Mouse (Mus musculus) heart, postnatal 4 days (tissue): ENCODE measurements around the gene Atp6v1g1. TPM values are rescaled to one million over a fixed set of nuclear protein-coding genes. Genes with fewer than 3 reads are reported as not detected.

Experiments
- DNase-seq: peaks from one replicate; pipeline ENCODE4 v3.0.0; 2021
- total RNA-seq, 2 experiments: library from RNA; stranded (reverse); gene quantifications; 2 replicates each; pipeline ENCODE4 v1.2.3; 2021

The Atp6v1g1 gene
- total RNA-seq, 2 experiments from 2014 or later = 158 to 159 TPM

DNA sequence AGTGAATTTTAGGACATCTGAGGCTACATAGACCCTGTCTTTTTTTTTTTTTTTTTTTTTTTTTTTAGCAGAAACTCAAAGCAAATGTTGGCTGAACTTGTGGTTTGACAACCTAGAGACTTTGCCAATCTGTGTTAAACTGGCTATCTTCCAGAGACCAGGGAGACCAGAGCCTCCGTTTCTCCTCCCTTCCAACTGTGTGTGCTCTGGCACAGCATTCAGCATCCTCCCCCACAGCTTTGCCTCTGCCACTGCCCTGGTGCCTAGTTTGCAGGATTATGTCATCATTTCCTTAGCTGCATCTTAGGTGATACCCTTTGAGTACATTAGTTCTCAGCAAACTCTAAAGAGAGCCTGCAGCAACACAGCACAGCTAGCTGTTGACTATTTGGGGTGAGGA is 3.2 kb downstream of the Atp6v1g1 start:
- DNase-seq = no peak

DNA sequence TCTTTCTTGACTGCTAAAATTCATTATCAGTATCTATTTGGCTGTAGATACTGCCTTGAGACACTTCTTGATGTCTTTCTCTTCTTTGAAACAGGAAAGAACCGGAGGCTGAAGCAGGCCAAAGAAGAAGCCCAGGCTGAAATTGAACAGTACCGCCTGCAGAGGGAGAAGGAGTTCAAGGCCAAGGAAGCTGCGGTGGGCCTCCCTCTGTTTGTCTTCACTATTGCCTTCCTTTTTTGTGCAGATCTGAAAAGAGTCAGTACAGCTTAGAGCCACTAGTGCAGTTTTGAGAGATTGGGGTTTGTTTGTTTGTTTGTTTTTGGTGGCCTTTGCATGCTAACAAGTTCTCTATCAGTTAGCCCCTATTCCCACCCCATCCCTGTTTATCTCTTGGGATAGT is 3.9 kb downstream of the Atp6v1g1 start:
- no peak for DNase-seq

DNA sequence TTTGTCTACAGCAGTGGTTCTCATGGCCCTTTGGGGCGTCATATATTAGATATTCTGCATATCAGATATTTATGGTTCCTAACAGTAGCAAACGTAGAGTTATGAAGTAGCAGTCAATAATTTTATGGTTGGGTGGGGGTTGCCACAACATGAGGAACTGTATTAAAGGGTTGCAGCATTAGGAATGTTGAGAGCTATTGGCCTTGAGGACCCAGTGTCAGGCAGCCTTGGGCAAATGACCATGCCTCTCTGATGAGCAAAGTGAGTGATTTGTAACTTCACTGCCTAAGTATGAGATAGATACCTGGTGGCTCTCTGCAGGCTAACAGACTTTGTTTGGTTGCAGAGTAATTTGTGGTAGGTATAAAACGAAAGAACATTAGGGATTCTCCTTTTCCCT is 6.3 kb downstream of the Atp6v1g1 start:
- DNase-seq = no peak

DNA sequence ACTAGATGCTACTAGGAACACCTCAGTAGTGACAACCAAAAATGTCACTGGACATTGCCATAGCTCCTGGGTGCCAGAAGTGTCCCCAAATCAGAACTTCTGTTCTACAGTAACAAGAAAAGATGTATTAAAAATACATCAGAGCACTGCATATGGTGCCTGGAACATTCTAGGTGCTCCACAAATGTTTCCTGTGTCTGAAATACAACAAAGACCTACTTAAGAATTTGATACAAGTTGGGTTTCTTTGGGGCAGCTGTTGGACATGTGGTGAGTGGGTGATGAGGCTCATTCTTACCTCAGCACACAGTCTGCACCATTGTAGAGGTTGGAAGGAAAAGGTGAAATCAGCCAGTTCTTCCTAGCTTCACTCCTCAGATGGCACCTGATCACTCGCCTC is 8.3 kb downstream of the Atp6v1g1 start:
- DNase-seq = no peak

DNA sequence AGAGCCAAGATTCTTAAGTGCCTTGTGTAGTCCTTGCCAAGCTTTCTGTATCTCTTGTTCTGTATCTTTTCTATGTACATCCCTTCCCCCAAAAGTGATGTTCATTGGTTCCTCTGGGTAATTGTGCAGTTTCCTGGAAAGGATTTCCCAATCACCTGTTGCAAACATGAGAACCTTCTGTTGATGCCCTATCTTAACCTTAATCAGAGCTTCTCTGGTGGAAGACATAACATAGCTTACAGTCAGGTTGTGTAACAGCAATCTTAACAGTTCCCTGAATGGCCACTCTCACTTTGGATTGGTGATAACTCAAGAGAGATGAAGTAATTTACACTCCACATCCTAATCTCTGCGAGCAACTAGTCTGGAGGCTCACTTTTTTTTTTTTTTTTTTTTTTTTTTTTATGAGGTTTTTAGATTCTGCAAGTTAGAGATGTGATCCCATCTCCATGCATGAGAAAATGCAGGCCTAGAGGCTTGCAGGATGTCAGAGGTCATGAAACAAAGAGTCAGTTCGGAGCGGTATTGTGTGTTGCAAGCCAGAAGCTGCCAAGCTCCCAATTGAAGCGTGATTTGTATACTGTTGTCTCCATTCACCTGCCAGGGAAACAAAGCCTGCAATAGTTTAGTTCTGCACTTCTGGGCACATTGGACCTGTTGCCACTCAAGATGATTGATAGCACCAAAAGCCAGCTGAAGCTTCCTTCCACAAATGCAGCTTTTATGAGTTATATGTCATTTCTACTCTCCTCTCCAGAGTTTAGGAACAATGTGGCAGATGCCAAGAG is 9.4 kb downstream of the Atp6v1g1 start:
- no peak for DNase-seq

DNA sequence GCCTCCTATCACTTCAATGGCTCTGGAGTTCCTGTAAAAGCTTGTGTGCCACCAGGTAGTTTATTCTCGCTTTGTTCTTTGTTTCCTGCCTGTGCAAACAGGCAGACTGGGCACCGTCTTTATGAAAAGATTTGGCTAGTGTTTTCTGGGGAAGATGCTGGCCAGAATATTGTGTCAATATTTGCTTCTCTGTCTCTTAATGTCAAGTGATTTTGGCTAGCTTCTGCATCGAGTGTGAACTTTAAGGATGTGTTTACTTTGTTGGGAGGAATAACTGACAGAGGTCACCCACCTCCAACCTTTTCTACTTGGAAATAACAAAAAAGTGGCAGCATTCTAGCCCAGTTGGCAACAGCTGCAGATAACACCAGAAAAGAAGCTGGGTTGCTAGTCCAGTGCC is 10.0 kb downstream of the Atp6v1g1 start:
- no peak for DNase-seq

DNA sequence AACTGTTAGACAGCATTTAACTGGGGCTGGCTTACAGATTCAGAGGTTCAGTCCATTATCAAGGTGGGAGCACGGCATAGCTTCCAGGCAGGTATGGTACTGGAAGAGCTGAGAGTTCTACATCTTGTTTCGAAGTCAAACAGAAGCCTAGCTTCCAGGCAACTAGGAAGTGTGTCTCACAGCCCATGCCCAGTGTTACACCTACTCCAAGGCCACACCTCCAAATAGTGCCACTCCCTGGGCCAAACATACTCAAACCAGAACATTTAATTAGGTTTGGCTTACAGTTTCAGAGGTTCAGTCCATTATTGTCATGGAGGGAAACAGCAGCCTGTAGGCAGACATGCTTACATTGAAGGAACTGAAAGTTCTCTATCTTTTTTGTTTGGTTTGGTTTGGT is 10.5 kb downstream of the Atp6v1g1 start:
- DNase-seq = no peak

DNA sequence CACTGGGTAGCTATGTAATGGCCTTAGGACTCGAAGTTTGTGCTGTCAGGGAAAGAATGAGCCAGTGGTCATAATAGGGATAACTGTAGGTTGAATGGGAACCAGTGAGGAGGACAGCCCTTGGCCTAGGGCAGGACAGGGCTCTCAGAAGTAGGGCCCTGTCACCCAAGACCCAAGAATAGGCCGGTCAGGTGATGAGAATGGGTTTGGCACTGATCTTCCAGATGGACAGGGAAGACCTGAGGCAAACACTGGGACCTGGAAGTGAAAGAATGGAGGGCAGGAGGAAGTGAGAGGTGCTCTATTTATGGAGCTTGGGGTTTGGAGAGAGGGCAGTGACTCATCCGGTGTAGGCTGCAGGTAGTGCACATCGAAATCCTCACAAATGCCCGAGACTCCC is 12.1 kb downstream of the Atp6v1g1 start:
- no peak for DNase-seq

DNA sequence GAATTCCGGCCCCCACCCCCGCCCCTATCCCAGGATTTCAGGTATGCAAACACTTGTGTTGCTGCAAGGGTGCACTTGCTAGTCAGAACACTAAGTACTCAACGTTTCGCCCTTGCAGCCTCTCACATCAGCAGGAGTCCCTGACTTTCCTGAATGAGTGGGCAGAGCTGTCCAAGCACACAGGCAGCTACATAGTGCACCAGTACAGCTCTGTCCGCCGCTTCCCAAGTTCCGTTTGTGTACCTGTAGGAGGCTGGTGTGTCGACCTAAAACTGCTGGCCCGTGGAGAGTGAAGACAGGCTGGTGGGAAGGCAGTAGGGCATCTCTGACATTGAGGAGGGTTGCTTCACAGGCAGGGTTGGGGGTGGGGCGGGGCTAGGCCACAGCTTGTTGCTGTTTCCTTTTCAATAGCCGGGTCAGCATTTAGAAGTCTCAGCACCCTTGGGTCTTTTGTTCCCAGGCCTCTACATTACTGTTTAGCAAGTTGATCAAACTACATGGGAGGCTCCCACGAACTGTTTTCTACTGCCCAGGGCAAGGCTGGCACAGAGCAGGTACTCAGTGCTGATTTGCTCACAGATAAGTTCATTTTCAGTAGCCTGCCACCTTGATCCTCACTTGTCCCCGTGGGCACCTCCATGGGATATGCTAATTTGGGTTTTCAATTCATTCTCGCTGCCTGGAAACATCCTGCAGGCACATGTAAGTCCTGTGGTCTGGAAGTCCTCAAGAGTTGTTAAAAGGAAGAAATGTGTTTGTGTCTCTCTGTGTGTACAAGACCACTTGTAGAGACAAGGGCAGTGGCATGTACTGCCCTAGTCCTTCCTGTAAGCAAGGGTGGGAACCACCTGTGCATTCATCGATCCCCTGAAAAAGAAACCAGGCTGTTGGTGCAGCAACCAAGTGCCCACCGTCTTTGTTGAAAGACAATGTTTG is 12.8 kb downstream of the Atp6v1g1 start:
- DNase-seq = no peak

DNA sequence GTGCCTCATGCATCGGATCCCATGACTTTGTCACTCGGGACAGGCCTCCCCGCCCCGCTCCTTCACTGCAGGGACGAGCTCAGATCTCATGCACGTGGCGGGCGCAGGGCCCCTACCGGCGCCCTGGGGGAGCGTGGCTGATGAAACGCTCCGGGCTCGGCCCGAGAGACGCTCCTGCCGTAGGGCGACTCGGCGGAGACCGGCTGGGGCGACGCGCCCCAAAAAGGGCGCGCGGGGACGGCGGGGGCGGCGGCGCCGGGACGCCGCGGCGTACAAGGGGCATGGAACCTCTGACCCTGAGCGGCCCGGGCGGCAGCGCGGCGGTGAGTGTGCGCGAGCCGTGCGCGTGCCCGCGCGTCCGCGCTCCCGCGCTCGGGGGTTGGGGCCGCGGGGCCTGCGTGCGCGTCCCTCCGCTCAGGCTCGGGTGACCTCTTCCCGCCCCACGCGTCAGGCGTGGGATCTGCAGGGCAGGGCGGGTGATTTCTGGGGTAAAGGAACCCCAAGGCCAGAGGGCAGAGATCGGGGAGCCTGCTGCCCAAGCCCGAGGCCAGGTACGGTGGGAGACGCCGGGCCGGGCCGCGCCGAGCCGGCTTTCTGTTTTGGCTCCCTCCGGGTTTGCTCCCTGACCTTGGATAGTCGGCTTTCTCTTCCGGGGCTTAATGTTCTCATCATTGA is 14.0 kb downstream of the Atp6v1g1 start, which contains the start of gene Tmem268:
Tmem268 (plus strand) TSS at position 375 of the 675 bp plus-strand sequence.
- DNase-seq = peak; percentile 80

DNA sequence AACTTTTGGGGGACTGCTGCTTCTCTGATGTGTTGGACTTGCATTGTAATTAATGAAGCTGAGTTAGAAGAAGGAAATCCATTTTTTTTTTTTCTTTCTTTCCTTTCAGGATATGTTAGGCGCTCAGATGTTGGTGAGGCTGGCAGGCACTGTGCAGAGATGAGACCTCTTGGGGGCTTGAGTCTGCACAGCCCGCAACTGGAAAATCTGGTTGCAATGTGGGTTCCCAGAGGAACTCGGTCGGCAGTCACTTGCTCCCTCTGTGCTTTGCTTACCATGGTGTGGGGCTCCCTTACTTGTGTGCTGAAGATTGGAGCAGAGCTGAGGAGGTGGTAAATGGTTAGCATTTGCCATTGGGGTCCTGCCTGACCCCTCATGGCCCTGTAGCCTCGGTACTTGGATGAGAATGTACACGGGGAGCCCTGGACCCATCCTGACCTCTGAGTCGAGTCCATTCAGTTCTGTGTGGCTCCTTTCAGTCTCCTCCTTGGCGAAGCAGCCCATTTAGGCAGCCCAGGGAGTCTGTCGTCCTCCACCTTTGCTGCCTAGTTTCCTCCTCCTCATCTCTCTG is 14.6 kb downstream of the Atp6v1g1 start:
- DNase-seq = no peak

DNA sequence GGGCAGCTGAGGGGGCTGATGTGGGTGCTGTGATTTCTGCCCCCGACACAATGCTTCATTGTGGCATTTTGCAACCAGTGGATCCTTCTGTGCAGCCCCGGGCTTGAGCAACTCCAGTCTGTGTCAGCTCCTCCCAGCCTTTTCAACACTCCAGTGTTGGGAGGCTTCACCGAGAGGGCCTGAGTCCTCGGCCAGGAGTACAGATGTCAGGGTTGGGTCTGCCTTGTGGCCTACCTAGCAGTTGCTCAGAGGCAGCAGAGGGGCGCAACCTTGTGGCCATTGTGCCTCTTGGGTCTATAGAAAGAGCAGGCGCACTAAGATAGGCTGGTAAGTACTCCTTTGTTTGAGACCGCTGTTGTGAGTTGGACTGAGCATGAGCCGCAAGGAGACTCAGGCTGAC is 15.5 kb downstream of the Atp6v1g1 start:
- DNase-seq = peak; percentile 42

DNA sequence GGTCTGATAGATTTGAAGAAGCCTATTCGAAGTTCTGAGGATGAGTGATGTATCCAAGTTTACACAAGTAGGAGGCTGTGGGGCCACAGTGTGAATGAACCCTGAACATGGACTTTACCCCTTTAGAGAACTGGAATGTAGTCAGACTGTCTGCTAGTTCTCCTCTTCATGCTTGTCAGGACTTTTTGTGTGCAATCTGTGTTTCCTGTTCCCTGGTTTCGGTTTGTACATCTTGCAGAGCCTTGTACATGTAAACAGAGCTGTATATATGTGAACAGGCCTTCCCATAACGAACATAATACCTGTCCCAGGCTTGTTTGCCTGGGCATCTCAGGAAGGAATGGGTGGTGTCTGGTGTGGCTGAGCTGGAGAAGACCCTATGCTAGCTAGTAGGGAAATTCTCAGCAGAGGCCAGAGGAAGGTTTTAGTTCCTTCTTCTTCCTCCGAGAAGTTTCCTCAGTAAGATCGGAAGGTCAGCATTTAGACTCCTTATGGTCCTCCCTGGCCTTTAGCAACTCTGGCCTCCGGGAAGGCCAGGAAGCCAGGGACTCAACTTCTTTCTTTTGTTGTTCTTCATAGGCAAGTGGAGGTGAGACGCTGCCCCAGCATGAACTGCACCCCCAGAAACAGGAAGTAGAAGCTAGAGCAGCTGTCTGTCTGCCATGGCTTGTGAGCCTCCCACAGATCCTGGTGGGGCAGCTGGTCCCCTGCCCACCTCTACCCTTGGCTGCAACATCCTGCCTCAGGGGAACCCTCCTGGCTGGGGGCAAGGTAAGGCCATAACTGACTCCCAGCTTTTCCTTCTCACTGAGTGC is 17.5 kb downstream of the Atp6v1g1 start:
- DNase-seq = no peak

DNA sequence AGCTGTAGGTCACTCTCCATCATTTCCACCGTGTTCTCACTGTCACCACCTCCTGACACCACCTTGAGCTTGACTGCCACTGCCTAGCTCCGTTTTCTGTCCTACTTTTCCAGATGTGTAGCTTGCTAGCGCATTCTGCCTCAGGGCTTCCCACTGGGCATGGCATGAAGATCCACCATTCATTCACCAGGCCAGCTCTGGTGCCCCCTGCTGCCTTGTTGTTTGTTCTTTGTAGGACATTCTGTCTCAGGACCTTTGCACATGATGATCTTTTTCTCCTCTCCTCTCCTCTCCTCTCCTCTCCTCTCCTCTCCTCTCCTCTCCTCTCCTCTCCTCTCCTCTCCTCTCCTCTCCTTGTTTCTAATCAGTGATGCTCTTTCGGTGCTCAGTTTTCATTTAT is 18.2 kb downstream of the Atp6v1g1 start:
- no peak for DNase-seq

DNA sequence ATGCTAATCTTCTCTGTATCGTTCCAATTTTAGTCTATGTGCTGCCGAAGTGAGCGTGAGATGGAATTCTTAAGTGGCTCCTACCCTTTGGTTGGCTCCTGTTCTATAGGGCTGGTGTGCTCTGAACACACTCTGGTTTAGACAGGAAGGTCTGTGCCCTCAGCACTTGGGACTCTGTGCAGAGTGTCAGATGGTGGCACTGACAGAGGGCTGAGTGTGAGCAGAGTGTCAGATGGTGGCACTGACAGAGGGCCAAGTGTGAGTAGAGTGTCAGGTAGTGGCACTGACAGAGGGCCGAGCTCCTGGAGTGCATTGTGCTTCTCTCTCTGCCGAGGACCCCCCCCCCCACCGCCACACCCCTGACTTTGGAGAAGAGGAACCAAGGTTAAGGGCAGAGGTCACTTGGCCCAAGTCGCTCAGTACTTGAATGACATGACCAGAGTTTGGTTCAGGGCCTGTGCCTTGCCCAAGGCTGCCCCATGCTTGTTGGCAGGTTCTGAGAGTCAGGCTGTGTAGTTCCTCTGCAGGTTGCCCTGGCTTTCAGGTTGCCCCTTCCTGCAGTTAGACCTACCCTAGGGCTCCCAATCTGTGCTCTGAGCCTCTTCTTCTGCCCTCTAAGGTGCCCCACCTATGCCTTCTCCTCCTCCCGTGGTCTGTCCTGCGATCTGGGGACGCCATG is 23.3 kb downstream of the Atp6v1g1 start:
- DNase-seq = no peak

DNA sequence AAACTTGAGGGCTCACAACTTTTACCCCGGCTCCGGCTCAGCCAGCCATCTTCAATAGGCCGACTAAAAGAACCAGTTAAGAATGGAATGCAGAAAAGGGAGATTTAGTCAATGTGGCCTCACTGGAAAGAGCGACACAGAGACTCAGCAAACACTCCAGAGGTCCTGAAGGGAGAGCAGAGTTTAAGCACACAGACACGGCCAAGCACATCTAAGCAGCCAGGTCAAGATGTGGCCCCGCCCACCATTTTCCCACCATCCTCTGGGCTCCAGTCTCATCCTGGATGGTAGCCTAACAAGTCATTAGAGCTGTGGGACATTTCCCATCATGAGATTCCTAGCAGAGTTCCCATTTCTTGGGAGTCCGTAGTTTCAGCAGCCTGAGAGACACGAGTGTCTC is 24.8 kb downstream of the Atp6v1g1 start:
- DNase-seq = no peak

DNA sequence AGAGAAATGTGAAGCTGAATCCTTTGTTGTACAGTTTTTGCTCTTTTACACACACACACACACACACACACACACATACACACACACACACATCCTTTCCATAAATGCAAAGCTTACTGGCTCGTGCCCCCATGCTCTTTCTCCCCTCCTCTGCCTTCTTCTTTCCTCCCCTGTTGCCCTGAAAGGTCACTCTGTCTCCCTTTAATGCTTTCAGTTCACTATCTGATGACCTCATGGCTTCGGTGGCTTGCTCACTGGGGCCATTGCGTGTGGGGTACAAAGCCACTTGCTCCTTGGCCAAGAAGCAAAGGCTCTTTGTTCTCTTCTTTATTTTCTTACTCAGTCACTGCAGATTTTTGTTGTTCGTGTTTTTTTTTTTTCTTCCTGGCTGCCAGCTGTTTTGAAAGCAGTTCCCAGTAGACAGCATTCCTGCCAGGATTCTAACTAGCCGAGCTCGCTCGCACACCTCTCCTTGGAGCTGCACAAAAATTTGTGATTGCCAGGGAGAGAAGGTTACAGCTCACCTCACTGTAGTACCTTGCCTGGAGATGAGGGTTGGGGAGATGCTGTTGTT is 25.7 kb downstream of the Atp6v1g1 start:
- no peak for DNase-seq

DNA sequence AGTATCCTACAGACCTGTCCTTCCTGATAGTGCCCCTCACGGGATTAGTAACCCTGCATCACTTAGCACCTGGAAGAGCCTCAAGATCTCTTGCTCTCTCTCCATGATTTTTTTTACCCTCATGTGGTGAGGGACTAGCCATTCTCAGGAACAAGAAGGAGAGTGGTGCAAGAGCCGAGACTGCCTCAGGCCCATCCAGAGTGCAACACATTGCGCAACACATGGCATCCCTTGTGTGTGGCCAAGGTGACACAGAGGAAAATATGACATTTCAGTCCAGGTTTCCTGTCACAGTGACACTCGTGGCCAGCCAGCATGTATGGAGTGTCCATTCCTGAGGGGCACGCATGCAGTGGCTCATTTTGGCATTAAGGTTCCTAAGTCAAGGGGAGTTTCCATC is 28.0 kb downstream of the Atp6v1g1 start:
- no peak for DNase-seq

DNA sequence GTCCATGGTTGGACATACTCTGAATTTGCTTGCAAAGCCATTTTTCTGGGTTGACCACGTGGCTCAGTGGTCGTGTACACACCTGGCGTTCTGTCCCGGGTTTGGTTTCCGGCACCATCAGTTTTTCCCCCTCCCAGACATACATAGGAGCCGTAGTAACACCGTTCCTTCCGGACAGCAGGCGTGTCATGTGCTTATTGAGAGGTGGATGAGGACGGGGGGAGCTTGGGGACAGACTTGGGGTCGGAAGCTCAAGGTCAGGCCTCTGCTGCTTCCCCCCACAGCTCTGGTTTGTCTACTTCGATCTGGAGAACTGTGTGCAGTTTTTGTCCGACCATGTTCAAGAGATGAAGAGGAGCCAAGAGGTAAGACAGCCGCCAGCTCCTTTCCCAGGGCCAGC is 35.1 kb downstream of the Atp6v1g1 start:
- no peak for DNase-seq

DNA sequence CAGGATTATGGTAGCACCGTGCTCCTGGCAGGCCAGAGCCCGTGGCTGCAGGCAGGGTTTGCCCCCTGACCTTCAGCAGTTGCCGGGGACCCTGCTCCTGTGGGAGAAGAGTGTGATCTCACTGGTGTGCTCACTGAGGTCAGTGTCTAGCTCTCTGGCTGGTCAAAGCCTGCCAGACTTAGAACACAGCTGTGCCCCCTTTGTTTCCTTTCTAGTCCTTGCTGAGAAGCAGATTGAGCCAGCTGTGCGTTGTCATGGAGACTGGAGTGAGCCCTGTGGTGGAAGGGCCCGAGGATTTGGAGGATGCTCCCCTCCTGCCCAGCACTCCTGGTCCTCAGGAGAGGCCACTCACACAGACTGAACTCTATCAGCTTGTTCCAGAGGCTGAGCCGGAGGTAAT is 35.5 kb downstream of the Atp6v1g1 start:
- DNase-seq = no peak

DNA sequence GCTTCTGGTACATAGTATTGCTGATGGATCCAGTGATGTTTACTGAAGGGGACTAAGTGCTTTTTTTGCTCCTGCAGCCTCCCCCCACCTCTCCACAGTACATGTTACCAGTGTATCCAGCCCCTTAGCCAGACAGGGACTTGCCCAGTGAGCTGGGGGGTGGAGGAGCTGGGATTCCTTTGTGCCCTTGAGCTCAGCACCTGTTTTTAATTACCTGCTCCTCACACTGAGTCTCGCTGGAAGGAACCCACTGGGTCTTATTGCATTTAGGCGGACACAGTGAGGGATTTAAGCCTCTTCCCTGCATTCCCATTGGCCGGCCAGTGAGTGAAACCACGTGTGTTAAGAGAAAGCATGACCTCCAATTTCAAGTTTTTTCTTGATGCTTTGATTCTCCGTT is 38.0 kb downstream of the Atp6v1g1 start:
- no peak for DNase-seq
